Mouse (Mus musculus) cortical plate, adult 2 months (tissue): ENCODE data around the gene Acss1.
A peak's percentile ranks its signal among the peaks of the same experiment; 100 is the strongest.

Experiments used
- CTCF ChIP-seq: fragments of 200-500 bp; IDR thresholded peaks from 2 replicates; pipeline ENCODE4 v1.5.1; 2011; ENCODE audit warnings: mild to moderate bottlenecking, control low read depth, low read length; ENCODE audit not compliant: insufficient read depth; ENCODE audit errors: extremely low read depth
- POLR2A ChIP-seq: fragments of 200-500 bp; IDR thresholded peaks from 2 replicates; pipeline ENCODE4 v1.6.1; 2011; ENCODE audit warnings: mild to moderate bottlenecking, low read length, control low read depth; ENCODE audit not compliant: insufficient read depth; ENCODE audit errors: extremely low read depth

- TF ChIP-seq POLR2A (no peak), CTCF (peak; percentile 82)
Measured at GRCm38 (mm10) chr2:150674900-150675299, 6.6 kb upstream of the Acss1 start.
